Mouse (Mus musculus) forebrain, embryonic 14.5 days (tissue): Measurements from ENCODE around the gene Tmed11. TPM values are rescaled to one million over a fixed set of nuclear protein-coding genes. Genes with fewer than 3 reads are reported as not detected.
A peak's percentile ranks its signal among the peaks of the same experiment; 100 is the strongest.
"Not testable (repeated sequence)": the region's sequence is repeated elsewhere in the genome, so short reads cannot be mapped to it uniquely, and the experiment has no call there.

Source experiments
- ATAC-seq: fragments of 200-750 bp; cut with Nextera tagmentation; 2 replicates; pipeline ENCODE4 v1.8.0; 2017; ENCODE audit warnings: mild to moderate bottlenecking, moderate library complexity
- DNase-seq: peaks from one replicate; pipeline ENCODE4 v3.0.0-alpha.2; 2015; ENCODE audit warnings: low spot score
- H3K27ac ChIP-seq: fragments of 300-500 bp; sonication (generic); 2 replicates; pipeline ENCODE4 v1.5.1; 2014; ENCODE audit warnings: low read depth, mild to moderate bottlenecking, control low read depth, low read length, moderate library complexity
- H3K27me3 ChIP-seq: fragments of 300-500 bp; sonication (generic); replicated peaks from 2 replicates; pipeline ENCODE4 v1.6.1; 2014; ENCODE audit warnings: low read length, control low read depth, mixed read lengths; ENCODE audit not compliant: control insufficient read depth, insufficient read depth
- H3K36me3 ChIP-seq: fragments of 300-500 bp; sonication (generic); 2 replicates; pipeline ENCODE4 v1.6.1; 2014; ENCODE audit warnings: low read length, control low read depth; ENCODE audit not compliant: control insufficient read depth, insufficient read depth
- H3K4me1 ChIP-seq: fragments of 300-500 bp; sonication (generic); 2 replicates; pipeline ENCODE4 v1.6.1; 2014; ENCODE audit warnings: antibody characterized with exemption, low read length, control low read depth; ENCODE audit not compliant: control insufficient read depth, insufficient read depth
- H3K4me2 ChIP-seq: fragments of 300-500 bp; sonication (generic); 2 replicates; pipeline ENCODE4 v1.6.1; 2014; ENCODE audit warnings: mild to moderate bottlenecking, control low read depth, low read length
- H3K4me3 ChIP-seq: fragments of 300-500 bp; sonication (generic); 2 replicates; pipeline ENCODE4 v1.5.1; 2014; ENCODE audit warnings: low read depth, low read length, control low read depth
- H3K9ac ChIP-seq: fragments of 300-500 bp; sonication (generic); 2 replicates; pipeline ENCODE4 v1.6.1; 2014; ENCODE audit warnings: mild to moderate bottlenecking, low read length, control low read depth, moderate library complexity
- H3K9me3 ChIP-seq: fragments of 300-500 bp; sonication (generic); replicated peaks from 2 replicates; pipeline ENCODE4 v1.6.1; 2016; ENCODE audit warnings: low read length, control low read depth, mixed read lengths; ENCODE audit not compliant: control insufficient read depth
- WGBS: fragments of 180-500 bp; shearing (Covaris S2); extraction: QIAGEN DNeasy Blood & Tissue Kit; methylation state at CpG from one replicate; pipeline ENCODE4 v1.1.7; 2014; 5-methylcytosine and 5-hydroxymethylcytosine counted together
- polyA plus RNA-seq: library from polyadenylated mRNA; unstranded; fragments of >200 nt; fragmentation: Nextera tagmentation; extraction: Ambion mirVana; gene quantifications from 2 replicates; pipeline ENCODE4 v1.2.1, GENCODE M21; 2014

Tmed11 gene
- polyA plus RNA-seq: not detected in 2 replicates

- not testable (repeated sequence) for DNase-seq, H3K4me1 ChIP-seq, H3K4me2 ChIP-seq, H3K27ac ChIP-seq, ATAC-seq, H3K4me3 ChIP-seq, H3K9me3 ChIP-seq, H3K27me3 ChIP-seq, H3K36me3 ChIP-seq, H3K9ac ChIP-seq
- 54% methylated on average over 2 of the region's 2 CpGs for WGBS
Measured at GRCm38 (mm10) chr5:108795263-108795662, at the start of gene Tmed11. Gene Tmed11, minus strand, starts transcription at chr5:108795363.

GRCm38 (mm10) chr5:108836156-108836555 is 41.0 kb upstream of the Tmed11 start:
- DNase-seq: peak; percentile 23
- Histone ChIP-seq H3K9ac (no peak overlapping the region), H3K36me3 (no peaks in the 10 kb centered on the region), H3K27me3 (no peaks in the 10 kb centered on the region), H3K9me3 (no peaks in the 10 kb centered on the region), H3K27ac (no peak overlapping the region), H3K4me1 (no peaks in the 10 kb centered on the region), H3K4me3 (no peak overlapping the region), H3K4me2 (no peak overlapping the region)
- WGBS: 85% methylated on average over 1 of the region's 1 CpGs
- ATAC-seq: no peak

- Histone ChIP-seq H3K9ac (no peak overlapping the region), H3K27ac (no peak overlapping the region), H3K9me3 (no peaks in the 10 kb centered on the region), H3K4me1 (no peaks in the 10 kb centered on the region), H3K4me2 (no peak overlapping the region), H3K27me3 (no peaks in the 10 kb centered on the region), H3K36me3 (no peaks in the 10 kb centered on the region), H3K4me3 (no peak overlapping the region)
- DNase-seq (peak; percentile 16), ATAC-seq (no peak)
- 84% methylated on average over 2 of the region's 2 CpGs for WGBS
Measured at GRCm38 (mm10) chr5:108823276-108823675, 28.1 kb upstream of the Tmed11 start.

GRCm38 (mm10) chr5:108808750-108809149 is 13.6 kb upstream of the Tmed11 start, which contains the start of gene Vmn2r8:
Gene Vmn2r8, minus strand, starts transcription at chr5:108808850.
- not testable (repeated sequence) for H3K4me2 ChIP-seq
- 73% methylated on average over 2 of the region's 2 CpGs for WGBS

GRCm38 (mm10) chr5:108803646-108804045 is 8.5 kb upstream of the Tmed11 start:
- Histone ChIP-seq H3K4me3 (no peak overlapping the region), H3K36me3 (no peaks in the 10 kb centered on the region), H3K4me1 (no peaks in the 10 kb centered on the region), H3K27me3 (no peaks in the 10 kb centered on the region), H3K9me3 (no peaks in the 10 kb centered on the region), H3K27ac (no peak overlapping the region), H3K4me2 (no peak overlapping the region), H3K9ac (no peak overlapping the region)
- DNase-seq: no peak
- ATAC-seq: no peak
- WGBS: 53% methylated on average over 1 of the region's 1 CpGs

More at GRCm38 (mm10) chr5:108808750-108809149, 13.6 kb upstream of the Tmed11 start, which contains the start of gene Vmn2r8:
- H3K4me3 ChIP-seq, H3K27me3 ChIP-seq, H3K9ac ChIP-seq, H3K4me1 ChIP-seq, H3K36me3 ChIP-seq, DNase-seq, H3K27ac ChIP-seq, H3K9me3 ChIP-seq, ATAC-seq: not testable (repeated sequence)

GRCm38 (mm10) chr5:108790385-108790784 is 4.8 kb downstream of the Tmed11 start:
- ATAC-seq, H3K9me3 ChIP-seq, H3K9ac ChIP-seq, H3K4me3 ChIP-seq, H3K27me3 ChIP-seq, H3K27ac ChIP-seq, H3K4me1 ChIP-seq, H3K36me3 ChIP-seq, H3K4me2 ChIP-seq: not testable (repeated sequence)
- 42% methylated on average over 1 of the region's 1 CpGs for WGBS
- peak; percentile 19 for DNase-seq

GRCm38 (mm10) chr5:108774630-108775306 is 20.4 kb downstream of the Tmed11 start, which contains the start of gene Rnf212:
Gene Rnf212, minus strand, starts transcription at chr5:108774982.
- WGBS: 84% methylated on average over 40 of the region's 40 CpGs
- ATAC-seq: no peak
- no peak within 1 kb of the TSS for H3K4me3 ChIP-seq
- DNase-seq: no peak
- H3K27ac ChIP-seq: no peak within 1 kb of the TSS
- no peaks in the 10 kb centered on the region for H3K9me3 ChIP-seq
- no peak within 1 kb of the TSS for H3K4me2 ChIP-seq
- no peak within 1 kb of the TSS for H3K9ac ChIP-seq
- H3K36me3 ChIP-seq: no peaks in the 10 kb centered on the region
- H3K27me3 ChIP-seq: no peaks in the 10 kb centered on the region
- no peaks in the 10 kb centered on the region for H3K4me1 ChIP-seq

- Histone ChIP-seq H3K36me3 (no peaks in the 10 kb centered on the region), H3K4me1 (no peaks in the 10 kb centered on the region), H3K4me3 (no peak overlapping the region), H3K9me3 (no peaks in the 10 kb centered on the region), H3K27ac (no peak overlapping the region), H3K9ac (no peak overlapping the region), H3K4me2 (no peak overlapping the region), H3K27me3 (no peaks in the 10 kb centered on the region)
- no peak for ATAC-seq
- DNase-seq: no peak
- 88% methylated on average over 2 of the region's 2 CpGs for WGBS
Measured at GRCm38 (mm10) chr5:108760002-108760401, 35.2 kb downstream of the Tmed11 start.

GRCm38 (mm10) chr5:108758396-108758795 is 36.8 kb downstream of the Tmed11 start:
- H3K9ac ChIP-seq: no peak overlapping the region
- no peaks in the 10 kb centered on the region for H3K27me3 ChIP-seq
- H3K4me3 ChIP-seq: no peak overlapping the region
- WGBS: 62% methylated on average over 3 of the region's 3 CpGs
- H3K4me1 ChIP-seq: no peaks in the 10 kb centered on the region
- no peaks in the 10 kb centered on the region for H3K9me3 ChIP-seq
- ATAC-seq (no peak), DNase-seq (peak; percentile 22)
- H3K4me2 ChIP-seq: no peak overlapping the region
- H3K36me3 ChIP-seq: no peaks in the 10 kb centered on the region
- no peak overlapping the region for H3K27ac ChIP-seq
